Mouse (Mus musculus): ENCODE data around the gene Myh1.

Myh1 gene

GRCm38 (mm10) chr11:67199752-67200151, at the start of gene Myh1:
Gene Myh1 (plus strand): TSS chr11:67200052.
- DNase-seq (ENCODE audit: low spot score in 2 of 2) = no peak

DNA sequence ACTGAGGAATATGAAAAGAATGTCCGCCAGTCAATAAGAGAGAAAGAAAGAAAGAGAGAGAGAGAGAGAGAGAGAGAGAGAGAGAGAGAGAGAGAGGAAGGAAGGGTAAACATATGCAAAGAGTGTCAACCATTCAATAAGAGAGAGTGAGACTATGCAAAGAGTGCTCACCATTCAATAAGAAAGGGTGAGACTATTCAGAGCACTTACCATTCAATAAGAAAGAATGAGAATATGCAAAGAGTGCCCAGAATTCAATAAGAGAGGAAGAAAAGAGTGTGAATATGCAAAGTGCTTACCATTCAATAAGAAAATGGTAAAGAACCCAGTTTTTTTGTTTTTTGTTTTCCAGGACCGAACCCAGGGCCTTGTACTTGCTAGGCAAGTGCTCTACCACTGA, 49.6 kb upstream of the Myh1 start:
- no peak for DNase-seq (ENCODE audit: low spot score in 2 of 2)

GRCm38 (mm10) chr11:67151159-67151558, 48.7 kb upstream of the Myh1 start:
- DNase-seq (ENCODE audit: low spot score in 2 of 2) = no peak

DNA sequence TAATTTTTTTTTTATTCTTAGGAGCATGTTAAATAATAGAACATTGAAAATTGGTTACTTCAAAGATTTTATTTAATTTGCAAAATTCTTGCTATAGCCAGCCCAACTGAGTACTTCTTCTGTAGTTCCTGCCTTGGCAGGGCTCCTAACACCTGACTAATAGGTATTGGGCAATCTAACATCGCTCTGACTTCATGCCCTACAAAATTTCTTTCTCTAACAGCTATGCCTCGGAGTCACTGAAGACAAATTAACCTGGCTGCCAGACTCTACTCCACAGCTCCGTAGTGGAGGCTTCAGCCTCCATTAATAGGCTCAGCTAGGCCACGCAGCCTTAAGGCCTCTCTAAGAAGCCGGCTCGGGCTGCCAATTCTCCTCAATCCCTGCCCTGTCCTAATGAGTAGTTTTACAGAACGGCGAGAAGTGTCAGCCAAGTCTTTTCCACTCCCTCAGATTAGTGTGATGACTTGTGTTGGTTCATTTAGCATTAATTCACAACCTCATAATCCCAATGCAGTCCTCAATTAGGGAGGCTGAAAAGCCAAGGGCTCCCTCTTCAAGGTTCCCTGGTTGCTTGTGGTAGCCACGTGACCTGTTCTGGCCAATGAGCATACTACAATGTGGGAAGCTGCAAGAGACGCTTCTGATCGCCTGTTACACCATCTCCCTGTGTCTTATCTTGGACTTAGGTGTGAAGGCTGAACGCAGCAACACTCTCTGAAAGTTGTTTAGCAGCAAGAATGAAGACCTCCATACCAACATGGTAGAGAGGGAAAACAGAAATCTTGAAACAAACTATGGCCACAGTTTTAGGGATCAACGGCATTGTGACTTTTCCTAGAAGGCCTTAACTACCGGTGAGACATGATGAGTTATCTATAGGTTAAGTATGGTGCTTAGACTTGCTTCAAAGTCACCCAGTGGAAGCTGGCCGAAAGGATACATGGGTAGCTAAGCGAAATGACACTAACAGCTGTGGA, 47.9 kb upstream of the Myh1 start:
- no peak for DNase-seq (ENCODE audit: low spot score in 2 of 2)

- DNase-seq (ENCODE audit: low spot score in 2 of 2) = peak; percentile 61 to 74
Measured at GRCm38 (mm10) chr11:67153123-67153522, 46.7 kb upstream of the Myh1 start.

- no peak for DNase-seq (ENCODE audit: low spot score in 2 of 2)
Measured at GRCm38 (mm10) chr11:67153843-67154242, 46.0 kb upstream of the Myh1 start.

GRCm38 (mm10) chr11:67155650-67156049, 44.2 kb upstream of the Myh1 start:
- no peak for DNase-seq (ENCODE audit: low spot score in 2 of 2)

- no peak for DNase-seq (ENCODE audit: low spot score in 2 of 2)
Measured at GRCm38 (mm10) chr11:67160131-67160530, 39.7 kb upstream of the Myh1 start.

GRCm38 (mm10) chr11:67163701-67164100, 36.2 kb upstream of the Myh1 start:
- peak; percentile 50 to 61 for DNase-seq (ENCODE audit: low spot score in 2 of 2)

DNA sequence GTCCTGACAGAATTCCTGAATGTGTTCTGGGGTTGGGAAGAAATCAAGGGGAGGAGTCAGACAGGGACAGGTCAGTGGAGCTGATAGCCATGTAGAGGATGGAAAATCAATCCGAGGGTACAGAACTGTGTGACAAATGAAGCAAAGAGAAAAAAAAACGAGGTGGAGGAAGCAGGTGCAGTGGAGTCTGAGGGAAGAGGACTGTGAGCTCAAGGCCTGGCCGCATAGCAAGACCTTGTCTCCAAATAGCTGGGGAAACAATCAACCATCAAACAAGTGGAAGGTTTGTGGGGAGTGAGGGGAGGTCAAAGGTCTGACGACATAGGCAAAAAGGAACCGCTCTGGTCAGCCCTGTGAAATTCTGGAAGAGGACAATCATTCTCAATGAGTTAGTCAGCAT, 35.0 kb upstream of the Myh1 start:
- DNase-seq (ENCODE audit: low spot score in 2 of 2) = no peak

- DNase-seq (ENCODE audit: low spot score in 2 of 2) = no peak
Measured at GRCm38 (mm10) chr11:67169301-67169700, 30.6 kb upstream of the Myh1 start.

DNA sequence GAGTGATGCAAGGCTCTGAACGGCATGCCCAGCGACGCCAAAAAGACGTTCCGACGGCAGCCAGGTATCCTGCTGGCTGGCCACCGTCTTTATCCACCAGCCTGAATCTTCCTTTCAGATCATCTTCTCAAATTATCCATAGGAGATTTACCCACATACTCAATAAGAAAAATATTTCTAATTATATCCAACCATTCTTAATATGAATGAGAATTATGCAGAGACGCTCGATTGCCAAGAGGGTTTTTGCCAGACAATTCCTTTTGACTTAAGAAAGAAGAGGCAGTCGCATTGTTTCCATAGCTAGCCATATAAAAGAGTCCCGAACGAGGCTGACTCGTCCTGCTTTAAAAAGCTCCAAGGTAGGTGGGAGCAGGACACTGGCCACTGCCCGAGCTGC, 29.1 kb upstream of the Myh1 start, which contains the start of gene Myh2:
TSS of gene Myh2 (plus strand) at position 301 of the 400 bp plus-strand sequence.
- DNase-seq (ENCODE audit: low spot score in 2 of 2) = no peak

GRCm38 (mm10) chr11:67172439-67172838, 27.4 kb upstream of the Myh1 start:
- no peak for DNase-seq (ENCODE audit: low spot score in 2 of 2)

DNA sequence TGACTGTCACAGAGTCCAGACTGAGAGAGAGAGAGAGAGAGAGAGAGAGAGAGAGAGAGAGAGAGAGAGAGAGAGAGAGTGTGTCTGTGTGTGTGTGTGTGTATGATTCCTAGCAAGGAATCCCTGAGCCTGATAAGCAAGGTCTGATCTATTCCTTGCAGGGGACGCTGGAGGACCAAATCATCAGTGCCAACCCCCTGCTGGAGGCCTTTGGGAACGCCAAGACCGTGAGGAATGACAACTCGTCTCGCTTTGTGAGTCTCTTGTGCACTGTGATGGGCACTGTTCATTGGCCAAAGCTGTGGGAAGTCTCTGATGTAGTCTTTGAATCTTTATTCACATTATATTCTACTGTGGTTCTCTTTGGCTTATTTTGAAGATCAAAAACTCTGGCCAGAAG, 23.5 kb upstream of the Myh1 start:
- DNase-seq (ENCODE audit: low spot score in 2 of 2) = no peak

DNA sequence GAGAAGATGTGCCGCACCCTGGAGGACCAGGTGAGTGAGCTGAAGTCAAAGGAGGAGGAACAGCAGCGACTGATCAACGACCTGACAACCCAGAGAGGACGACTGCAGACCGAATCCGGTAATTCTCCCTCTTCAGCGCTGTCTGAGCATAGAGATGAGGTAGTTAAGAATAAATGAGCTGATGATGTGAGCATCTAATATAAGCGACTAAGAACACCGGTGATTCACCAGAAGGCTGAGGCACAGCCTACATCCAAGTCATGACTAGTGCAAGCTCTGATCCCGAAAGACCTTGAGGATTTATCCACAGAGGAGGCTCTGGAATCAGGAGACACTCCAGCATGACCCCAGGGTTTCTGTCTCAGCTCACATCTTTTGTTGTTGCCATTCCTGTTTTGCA, 9.5 kb upstream of the Myh1 start:
- DNase-seq (ENCODE audit: low spot score in 2 of 2) = peak in 1 of 2 experiments; percentile 14

- DNase-seq (ENCODE audit: low spot score in 2 of 2) = peak in 1 of 2 experiments; percentile 28
Measured at GRCm38 (mm10) chr11:67190814-67191213, 9.0 kb upstream of the Myh1 start.

- DNase-seq (ENCODE audit: low spot score in 2 of 2) = no peak
Measured at GRCm38 (mm10) chr11:67191496-67191895, 8.4 kb upstream of the Myh1 start.

DNA sequence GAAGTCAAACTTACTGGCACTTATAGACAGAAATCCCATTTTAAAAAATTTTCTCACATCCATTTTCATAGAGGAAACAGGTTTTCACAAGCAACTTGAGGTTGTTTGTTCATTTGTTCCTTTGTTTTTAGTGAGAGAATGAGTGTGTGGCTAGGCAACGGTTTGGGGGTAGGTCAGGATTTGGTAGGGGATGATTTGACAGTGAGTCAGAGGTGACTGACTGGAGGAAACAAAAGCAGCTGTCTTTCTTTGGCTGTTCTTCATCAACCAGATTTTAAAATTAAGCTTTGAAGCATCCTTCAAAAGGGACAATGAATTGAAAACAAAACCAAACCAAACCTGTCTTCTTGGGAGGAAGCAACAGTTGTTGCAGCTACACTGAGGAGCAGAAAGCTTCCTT, 531 bp upstream of the Myh1 start:
- DNase-seq (ENCODE audit: low spot score in 2 of 2) = no peak

- no peak for DNase-seq (ENCODE audit: low spot score in 2 of 2)
Measured at GRCm38 (mm10) chr11:67204766-67205165, 4.9 kb downstream of the Myh1 start.

DNA sequence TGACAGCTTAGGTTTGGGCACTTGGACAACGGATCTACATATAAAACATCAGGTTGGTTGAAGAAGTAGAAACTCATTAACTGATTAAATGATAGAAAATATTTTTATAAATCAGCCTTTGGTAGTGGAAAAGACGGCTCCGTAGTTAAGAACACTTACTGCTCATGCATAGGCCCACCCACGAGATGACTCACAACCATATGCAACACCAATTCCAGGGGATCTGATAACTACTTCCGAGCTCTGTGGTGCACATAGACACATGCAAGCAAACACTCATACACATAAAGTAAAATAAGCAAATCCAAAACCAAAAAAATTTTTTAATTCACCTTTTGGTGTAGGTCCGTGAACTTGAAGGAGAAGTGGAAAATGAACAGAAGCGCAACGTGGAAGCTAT, 22.0 kb downstream of the Myh1 start:
- no peak for DNase-seq (ENCODE audit: low spot score in 2 of 2)

GRCm38 (mm10) chr11:67224466-67224865, 24.6 kb downstream of the Myh1 start:
- DNase-seq (ENCODE audit: low spot score in 2 of 2) = no peak

DNA sequence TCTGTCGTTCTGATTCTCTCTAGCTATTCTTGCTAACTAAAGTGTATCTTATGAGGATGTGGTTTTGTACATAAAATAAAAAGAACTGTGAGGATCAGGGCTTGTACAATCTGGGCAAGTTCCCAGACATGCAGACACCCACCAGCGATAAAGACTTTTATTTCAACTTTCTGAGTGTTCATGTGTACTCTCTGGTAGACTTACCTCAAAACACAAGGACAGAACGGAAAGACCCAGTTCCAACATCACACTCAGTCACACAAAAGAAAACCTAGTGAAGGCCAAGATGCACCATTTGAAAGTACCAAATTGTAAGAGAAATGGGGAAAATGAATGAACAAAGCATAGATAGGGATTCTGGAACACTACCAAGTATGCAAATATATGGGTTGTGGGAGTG, 28.9 kb downstream of the Myh1 start:
- DNase-seq (ENCODE audit: low spot score in 2 of 2) = no peak

- peak in 1 of 2 experiments; percentile 54 for DNase-seq (ENCODE audit: low spot score in 2 of 2)
Measured at GRCm38 (mm10) chr11:67229166-67229565, 29.3 kb downstream of the Myh1 start.
